ENCODE assay signal across 14 mouse cellular contexts in the genomic region with DNA sequence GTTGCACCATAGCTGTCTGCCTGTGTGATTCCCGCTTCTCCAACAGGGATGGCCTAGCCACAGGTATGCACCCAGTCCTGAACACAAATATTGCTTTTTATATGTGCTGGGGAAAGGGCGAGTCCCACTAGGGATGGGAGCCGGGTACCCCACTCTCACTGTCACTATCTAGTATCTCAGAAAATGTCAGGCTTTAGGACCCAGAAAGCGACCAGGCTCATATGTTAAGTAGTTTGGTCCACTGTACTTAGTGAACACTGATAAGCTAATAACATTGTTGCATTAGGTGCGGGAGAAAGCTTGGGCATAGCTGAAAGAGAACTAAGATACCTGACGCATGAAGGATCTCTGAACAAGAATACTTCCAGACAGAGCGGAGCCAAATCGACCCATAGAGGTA.
DNase-seq lines count a peak whose midpoint lies in the region; ATAC-seq lines count a peak whose summit lies in the region.
"Had no signal": no experiment of that assay in that cellular context is flagged by ENCODE, and none has a peak within 500 bp of the region (broad histone marks: within the 10 kb centered on the region; RNA-seq: fewer than 3 reads in every experiment).

No protein-coding gene starts in this region.

- H3K27me3 ChIP-seq in heart, embryonic 13.5 days (replicated peaks): no peaks in the 10 kb centered on the region
- H3K27me3 ChIP-seq in liver, embryonic 11.5 days (replicated peaks; ENCODE audit: control insufficient read depth, insufficient read depth, low read length): no peaks in the 10 kb centered on the region
- no peaks in the 10 kb centered on the region for H3K27me3 ChIP-seq in stomach, embryonic 16.5 days (ENCODE audit: control insufficient read depth, insufficient read depth, low read length)
- H3K27me3 ChIP-seq: lung, embryonic 15.5 days had no signal

- 50% methylated on average over 8 of the region's 8 CpGs for WGBS in heart, embryonic 13.5 days
- WGBS in liver, embryonic 11.5 days: 56% methylated on average over 8 of the region's 8 CpGs
- WGBS in stomach, embryonic 16.5 days: 64% methylated on average over 8 of the region's 8 CpGs

- ATAC-seq in heart, embryonic 13.5 days (ENCODE audit: extremely low read depth, insufficient number of reproducible peaks, low FRiP score, low TSS enrichment): no peak
- ATAC-seq in liver, embryonic 11.5 days (replicated peaks; ENCODE audit: low FRiP score): peak; percentile 58
- peak; percentile 21; the same call in 1 of the 2 replicates for ATAC-seq in stomach, embryonic 16.5 days (ENCODE audit: insufficient read depth, low FRiP score)
- ATAC-seq: forebrain, embryonic 16.5 days had no signal

- no peak overlapping the region for H3K27ac ChIP-seq in heart, embryonic 13.5 days (replicated peaks)
- H3K27ac ChIP-seq in liver, embryonic 11.5 days (ENCODE audit: low read depth, low read length): peak overlapping the region; percentile 39
- H3K27ac ChIP-seq in stomach, embryonic 16.5 days (ENCODE audit: low read length): no peak overlapping the region
- H3K27ac ChIP-seq: lung, embryonic 15.5 days; midbrain, embryonic 10.5 days had no signal

- H3K9me3 ChIP-seq in heart, embryonic 13.5 days: 0 out of 2 replicates have a peak, but pooled peaks cover 2% of the 10 kb centered on the region
- H3K9me3 ChIP-seq in liver, embryonic 11.5 days (ENCODE audit: control insufficient read depth, low read length): no peaks in the 10 kb centered on the region
- no peaks in the 10 kb centered on the region for H3K9me3 ChIP-seq in stomach, embryonic 16.5 days (replicated peaks; ENCODE audit: control insufficient read depth, low read length)
- H3K9me3 ChIP-seq: lung, embryonic 15.5 days; midbrain, embryonic 10.5 days had no signal

- intact Hi-C loops in heart, postnatal 14 days (cut with DNase I): loop anchor here (5.0 to 10.0 kb wide), 3 partner anchors 294 to 1237 kb away; no protein-coding TSS in a partner anchor

- H3K4me1 ChIP-seq in heart, embryonic 13.5 days: peaks cover 35% of the 10 kb centered on the region
- H3K4me1 ChIP-seq in liver, embryonic 11.5 days (replicated peaks; ENCODE audit: control insufficient read depth, insufficient read depth, low read length): peaks cover 38% of the 10 kb centered on the region
- H3K4me1 ChIP-seq in stomach, embryonic 16.5 days (ENCODE audit: control insufficient read depth, insufficient read depth, low read length): 0 out of 2 replicates have a peak, but pooled peaks cover 8% of the 10 kb centered on the region
- H3K4me1 ChIP-seq: midbrain, embryonic 10.5 days had no signal

- DNase-seq in heart, postnatal 14 days: no peak
- DNase-seq in testis, postnatal 14 days (ENCODE audit: low spot score): peak; percentile 21
- DNase-seq in testis, postnatal 10 days (ENCODE audit: low spot score): no peak
- peak; percentile 39 for DNase-seq in liver, embryonic 11.5 days (ENCODE audit: low spot score)
- no peak for DNase-seq in yolk sac, embryonic 10.5 days (ENCODE audit: low spot score)
- no peak for DNase-seq in cerebellum, postnatal 4 days (ENCODE audit: low spot score in 2 of 2)
- DNase-seq: cerebellum, adult 11 months; gastrocnemius, postnatal 36 days; kidney, postnatal 14 days had no signal

- peak overlapping the region; percentile 34 for H3K4me2 ChIP-seq in heart, embryonic 13.5 days
- peak overlapping the region; percentile 53 for H3K4me2 ChIP-seq in liver, embryonic 11.5 days
- H3K4me2 ChIP-seq in stomach, embryonic 16.5 days (ENCODE audit: low read depth, low read length): no peak overlapping the region
- H3K4me2 ChIP-seq: lung, embryonic 15.5 days had no signal

- H3K9ac ChIP-seq in heart, embryonic 13.5 days: no peak overlapping the region
- H3K9ac ChIP-seq in liver, embryonic 11.5 days (ENCODE audit: low read depth, low read length): peak overlapping the region; percentile 31; the same call in 1 of the 2 replicates
- no peak overlapping the region for H3K9ac ChIP-seq in stomach, embryonic 16.5 days (ENCODE audit: low read length)
- H3K9ac ChIP-seq: lung, embryonic 15.5 days had no signal

- H3K4me3 ChIP-seq in heart, embryonic 13.5 days: no peak overlapping the region
- H3K4me3 ChIP-seq in liver, embryonic 11.5 days (ENCODE audit: low read depth, low read length): peak overlapping the region; percentile 28
- no peak overlapping the region for H3K4me3 ChIP-seq in stomach, embryonic 16.5 days (replicated peaks; ENCODE audit: low read length)
- H3K4me3 ChIP-seq: lung, embryonic 15.5 days; midbrain, embryonic 10.5 days had no signal

- no peaks in the 10 kb centered on the region for H3K36me3 ChIP-seq in heart, embryonic 13.5 days
- H3K36me3 ChIP-seq in liver, embryonic 11.5 days (ENCODE audit: control insufficient read depth, insufficient read depth, low read length): no peaks in the 10 kb centered on the region
- H3K36me3 ChIP-seq in stomach, embryonic 16.5 days (ENCODE audit: control insufficient read depth, insufficient read depth, low read length): no peaks in the 10 kb centered on the region
- H3K36me3 ChIP-seq: lung, embryonic 15.5 days; midbrain, embryonic 10.5 days had no signal

Comparison
In these comparisons a context has a peak if more than half of its experiments do, and no peak if none do; other contexts are left out.
1. DNase-seq: peak in testis, postnatal 14 days (single experiment) and liver, embryonic 11.5 days (single experiment); none in heart, postnatal 14 days (0 of 2), testis, postnatal 10 days (single experiment), yolk sac, embryonic 10.5 days (single experiment) and cerebellum, postnatal 4 days (0 of 2).